Mouse (Mus musculus): Measurements from ENCODE around the gene Nap1l4.
"Not testable (repeated sequence)": the region's sequence is repeated elsewhere in the genome, so short reads cannot be mapped to it uniquely, and the experiment has no call there.

Gene Nap1l4

DNA sequence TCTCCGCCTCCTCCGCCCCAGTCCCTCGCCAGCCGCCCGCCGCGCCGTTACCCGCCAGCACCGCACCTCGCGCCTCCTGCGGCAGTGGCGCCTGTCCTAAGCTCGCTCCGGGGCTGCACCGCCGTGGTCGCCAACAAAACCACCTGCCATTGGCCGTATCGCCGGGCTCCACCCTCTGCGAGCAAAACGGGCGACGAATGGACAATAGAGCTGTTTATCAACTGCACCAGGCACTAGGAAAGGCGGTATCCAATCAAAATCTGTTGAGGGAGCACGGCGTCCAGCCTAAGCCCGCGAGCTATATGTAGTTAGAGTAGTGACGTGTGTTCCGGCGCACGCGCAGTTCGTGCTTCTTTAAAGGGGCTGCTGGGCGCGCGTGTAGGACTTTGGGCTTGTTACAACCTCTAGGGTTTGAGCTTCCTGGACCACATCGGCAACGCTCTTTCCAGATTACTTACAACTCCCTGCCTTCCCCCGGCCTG is at the start of gene Nap1l4:
Gene Nap1l4 (minus strand): TSS at position 131 of the 482 bp plus-strand sequence.
- DNase-seq (ENCODE audit: low spot score in 2 of 2): peak; percentile 98 to 100

DNA sequence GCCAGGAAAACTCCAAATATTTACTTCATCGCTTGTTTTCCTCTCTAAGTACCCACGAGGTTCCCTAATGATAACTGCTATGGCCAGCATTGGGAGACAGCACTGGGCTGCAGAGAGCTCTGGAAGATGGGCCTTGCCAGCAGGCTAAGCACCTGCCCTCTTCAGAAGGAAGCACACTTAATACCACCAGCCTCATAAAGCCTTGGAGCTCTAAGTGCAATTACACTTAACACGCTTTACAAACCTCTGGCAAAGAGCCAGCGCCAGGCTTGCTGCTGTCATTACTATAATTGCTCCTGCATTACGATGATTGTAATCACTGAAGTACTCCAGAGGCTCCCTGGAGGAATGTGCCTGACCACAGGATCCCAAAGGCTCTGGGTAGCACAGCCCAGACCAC is 46.0 kb upstream of the Nap1l4 start:
- DNase-seq (ENCODE audit: low spot score in 2 of 2): no peak

DNA sequence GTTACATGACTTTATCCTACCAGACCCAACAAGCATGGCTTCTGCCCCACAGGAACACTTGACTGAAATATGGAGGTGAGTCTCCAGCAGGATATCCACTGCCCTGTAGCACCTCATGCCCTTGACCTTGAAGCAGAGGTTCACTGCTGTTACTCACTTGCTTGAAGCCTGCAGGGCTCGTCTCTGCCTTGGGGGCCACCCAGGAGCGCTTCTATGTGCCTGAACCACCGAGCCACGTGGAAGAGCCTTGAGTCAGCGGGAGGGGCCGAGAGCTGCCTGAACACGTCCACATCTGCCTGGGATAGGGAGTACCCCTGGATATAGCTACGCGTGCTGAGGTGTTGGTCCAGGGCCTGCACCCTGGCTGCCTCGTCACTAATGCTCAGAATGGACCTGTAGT is 43.3 kb upstream of the Nap1l4 start:
- DNase-seq (ENCODE audit: low spot score in 2 of 2): no peak

DNA sequence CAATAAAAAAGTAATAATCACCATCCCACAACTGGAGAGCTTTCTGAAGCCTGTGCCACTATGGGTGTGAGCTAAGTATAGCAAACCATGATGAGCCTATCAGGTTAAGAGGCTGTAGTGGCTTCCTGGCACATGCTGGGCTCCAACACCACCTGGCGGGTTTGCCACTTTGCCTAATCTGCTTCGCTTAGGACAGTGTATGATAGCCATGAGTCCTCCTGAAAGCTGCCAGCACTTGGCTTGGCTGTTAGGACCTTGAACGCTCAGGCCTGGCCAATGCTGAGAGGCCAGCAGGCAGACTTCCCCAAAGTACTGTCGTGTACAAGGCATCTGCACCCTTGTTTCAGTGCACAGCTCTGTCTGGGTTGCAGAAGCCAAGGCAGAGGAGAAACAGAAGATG is 39.1 kb upstream of the Nap1l4 start:
- no peak for DNase-seq (ENCODE audit: low spot score in 2 of 2)

DNA sequence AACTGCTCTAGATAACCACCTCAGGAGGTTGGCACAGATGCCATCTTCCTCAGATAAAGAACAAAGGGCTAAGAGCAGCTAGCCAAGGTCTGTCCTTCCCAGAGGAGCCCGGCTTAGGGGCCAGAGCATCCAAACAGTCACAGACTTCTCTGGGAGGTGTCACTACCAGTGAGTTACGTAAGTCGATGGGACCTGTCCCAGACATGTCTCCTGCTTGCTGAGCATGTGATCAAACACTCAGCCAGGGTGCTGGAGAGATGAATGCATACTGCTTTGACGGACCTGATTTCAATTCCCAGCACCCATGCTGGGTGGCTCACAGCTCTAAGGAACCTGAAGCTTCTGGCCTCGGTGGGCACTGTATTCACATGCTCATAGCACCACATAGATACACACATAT is 38.7 kb upstream of the Nap1l4 start:
- no peak for DNase-seq (ENCODE audit: low spot score in 2 of 2)

DNA sequence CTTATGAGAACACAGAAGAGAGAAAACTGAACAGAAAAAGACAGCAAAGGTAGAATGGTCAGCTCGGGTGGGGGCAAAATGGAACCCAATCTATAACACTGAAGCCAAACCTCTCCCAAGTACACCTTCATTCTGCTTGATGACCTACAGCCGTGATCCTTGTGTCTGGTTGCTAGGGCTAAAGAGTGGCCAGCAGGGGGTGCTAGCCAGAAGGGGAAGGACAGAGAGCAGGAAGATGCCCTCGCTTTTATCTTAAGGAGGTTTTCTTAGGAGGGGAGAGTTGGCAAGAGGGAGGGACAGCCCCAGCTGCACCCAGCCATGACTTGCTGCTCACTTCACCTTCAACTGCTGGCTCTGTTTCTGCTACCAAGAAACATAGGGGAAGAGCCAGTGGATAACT is 35.0 kb upstream of the Nap1l4 start:
- peak in 1 of 2 experiments; percentile 25 for DNase-seq (ENCODE audit: low spot score in 2 of 2)

DNA sequence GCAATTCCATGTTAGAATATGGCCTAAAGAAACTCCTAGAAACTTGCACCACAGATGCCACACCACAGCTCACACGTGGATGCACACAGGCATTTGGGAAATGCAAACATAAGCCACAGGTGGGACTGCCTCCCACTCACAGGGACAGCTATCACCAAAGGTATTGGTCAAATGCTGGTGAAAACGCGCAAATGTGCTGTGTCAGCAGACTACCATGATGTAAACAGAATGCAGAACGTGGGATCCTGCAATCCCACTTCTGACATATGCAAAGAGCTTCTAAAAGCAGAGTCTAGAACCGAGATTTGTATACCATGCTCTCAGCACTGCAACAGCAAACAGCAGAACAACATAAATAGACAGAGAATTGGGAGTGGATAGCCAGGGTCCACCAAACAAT is 34.1 kb upstream of the Nap1l4 start:
- DNase-seq (ENCODE audit: low spot score in 2 of 2): no peak

DNA sequence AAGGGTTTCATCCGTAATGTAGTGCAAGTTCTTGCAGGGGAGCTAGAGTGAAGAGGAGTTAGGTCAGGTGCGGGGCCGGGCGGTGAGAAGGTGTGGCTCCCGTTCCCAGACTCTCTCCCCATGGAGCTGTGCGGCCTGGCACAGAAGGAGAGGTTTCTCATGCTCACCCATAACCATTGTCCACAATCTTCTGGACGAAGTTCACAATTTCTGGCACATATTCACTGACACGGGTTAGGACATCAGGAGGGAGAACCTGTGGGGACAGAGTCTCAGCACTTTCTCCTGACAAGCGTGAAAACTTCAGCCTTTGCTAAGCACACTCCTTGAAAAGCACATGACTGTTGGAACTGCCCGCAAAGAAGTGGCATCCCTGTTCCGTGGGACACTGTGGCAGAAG is 26.8 kb upstream of the Nap1l4 start:
- no peak for DNase-seq (ENCODE audit: low spot score in 2 of 2)

DNA sequence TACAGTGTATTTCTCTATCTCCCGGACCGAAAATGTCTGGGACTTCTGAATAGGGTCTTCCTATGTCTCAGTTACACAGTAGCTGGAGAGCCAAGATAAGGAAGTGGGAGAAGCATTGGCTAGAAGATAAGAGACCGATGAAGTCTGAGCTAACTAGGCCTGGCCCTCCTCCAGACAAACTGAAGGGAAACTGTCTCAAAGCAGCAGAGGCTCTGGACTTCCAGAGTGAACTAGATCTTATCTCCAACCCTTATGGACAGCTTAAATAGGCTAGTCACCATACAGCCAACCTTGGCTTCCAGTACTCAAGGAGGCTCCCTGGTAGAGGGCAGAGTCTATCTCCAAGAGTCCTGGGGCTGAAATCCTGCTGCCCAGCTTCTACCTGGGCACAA is 16.7 kb upstream of the Nap1l4 start:
- DNase-seq (ENCODE audit: low spot score in 2 of 2): no peak

DNA sequence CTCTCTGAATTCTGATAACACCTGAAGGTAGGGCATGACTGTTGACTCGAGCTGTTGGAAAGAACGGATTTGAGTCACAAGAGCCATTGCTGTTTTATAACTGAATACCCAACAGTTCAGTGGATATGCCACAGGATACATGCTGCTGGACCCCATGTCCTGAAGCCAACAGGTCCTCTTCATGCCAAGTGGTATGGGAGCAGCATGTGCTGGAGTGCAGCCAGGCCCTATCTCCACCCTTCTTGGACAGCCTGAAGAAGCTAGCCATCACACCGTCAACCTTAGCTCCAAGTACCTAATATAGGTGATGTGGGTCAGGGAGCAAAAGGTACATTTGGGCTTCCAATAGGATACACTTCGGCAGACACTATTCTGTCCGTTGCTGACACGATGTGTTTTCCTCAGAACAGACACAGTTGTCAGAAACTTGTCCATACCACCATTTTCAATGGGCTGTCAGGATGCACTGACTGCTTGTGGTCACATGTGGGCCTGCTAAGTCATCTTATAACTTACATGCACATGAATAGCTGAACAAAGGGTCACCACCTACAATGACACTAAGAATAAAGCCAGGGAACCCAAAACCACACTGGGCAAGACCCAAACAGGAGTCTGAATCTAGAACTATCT is 16.2 kb upstream of the Nap1l4 start:
- DNase-seq (ENCODE audit: low spot score in 2 of 2): no peak

DNA sequence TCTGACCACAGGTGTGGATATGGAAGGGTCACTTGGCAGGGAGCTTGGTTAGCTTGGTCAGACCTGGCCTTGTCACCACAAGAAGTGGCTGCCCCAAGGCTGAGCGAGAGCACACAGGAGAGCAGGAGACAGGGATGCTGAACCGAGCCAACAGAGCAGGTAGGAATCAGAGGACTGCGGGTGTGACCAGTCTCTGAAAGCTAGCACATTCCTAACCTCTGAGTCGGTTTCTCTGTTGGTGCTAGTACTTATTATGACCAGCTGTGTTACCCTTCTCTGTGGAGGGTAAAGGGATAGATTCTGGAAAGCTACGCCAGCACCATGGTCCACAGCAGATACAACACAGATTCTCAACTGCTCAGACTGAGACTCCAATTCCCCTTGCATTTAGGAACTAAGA is 14.9 kb upstream of the Nap1l4 start:
- no peak for DNase-seq (ENCODE audit: low spot score in 2 of 2)

DNA sequence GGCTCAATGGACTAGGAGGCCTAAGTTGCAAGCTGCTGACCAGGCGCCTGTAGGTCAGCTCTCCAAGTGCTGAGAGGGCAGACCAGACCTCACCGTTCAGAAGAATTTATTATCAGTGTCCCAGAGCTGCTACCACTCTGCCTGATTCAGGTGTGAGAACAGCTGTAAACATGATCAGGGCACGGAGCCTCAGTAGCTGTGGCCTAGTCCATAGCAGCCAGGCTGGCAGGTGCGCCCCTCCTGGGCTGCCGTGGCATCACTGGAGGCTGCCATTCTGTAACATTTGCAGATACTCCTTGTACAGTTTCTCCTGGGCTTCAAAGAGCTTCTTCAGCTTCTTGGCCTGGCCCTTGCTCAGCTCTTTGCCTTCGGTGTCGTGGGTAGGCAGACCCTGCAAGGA is 8.7 kb upstream of the Nap1l4 start:
- DNase-seq (ENCODE audit: low spot score in 2 of 2): no peak

DNA sequence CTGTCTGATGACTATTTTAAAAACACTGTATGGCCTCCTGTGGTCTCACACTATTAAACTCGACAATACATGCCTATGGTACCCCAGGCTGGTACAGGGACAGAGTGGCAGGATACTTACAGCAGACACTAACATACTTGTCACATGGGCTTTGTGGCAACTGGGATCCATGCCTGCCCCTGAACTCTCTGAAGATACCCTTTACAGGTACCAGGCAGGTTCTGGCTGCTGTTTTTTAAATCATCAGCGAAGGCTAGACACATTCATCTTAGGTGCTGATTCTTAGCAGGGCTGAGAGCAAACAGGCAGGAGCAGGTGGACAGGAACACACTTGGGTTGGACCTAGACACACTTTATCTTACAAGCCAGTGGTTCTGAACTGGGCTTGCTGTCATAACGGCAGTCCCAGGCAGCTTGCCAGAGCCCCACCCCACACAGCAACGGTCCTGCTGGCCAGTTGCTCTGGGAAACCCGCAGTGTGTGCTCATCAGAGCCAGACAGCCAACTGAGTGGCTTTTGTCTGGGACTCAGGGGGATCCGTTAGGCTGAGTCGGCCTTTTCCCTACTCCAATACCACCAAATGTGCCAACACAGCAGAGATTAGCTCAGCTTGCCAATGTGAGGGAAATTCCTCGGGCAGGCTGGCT is 8.2 kb upstream of the Nap1l4 start:
- DNase-seq (ENCODE audit: low spot score in 2 of 2): peak; percentile 18 to 24

DNA sequence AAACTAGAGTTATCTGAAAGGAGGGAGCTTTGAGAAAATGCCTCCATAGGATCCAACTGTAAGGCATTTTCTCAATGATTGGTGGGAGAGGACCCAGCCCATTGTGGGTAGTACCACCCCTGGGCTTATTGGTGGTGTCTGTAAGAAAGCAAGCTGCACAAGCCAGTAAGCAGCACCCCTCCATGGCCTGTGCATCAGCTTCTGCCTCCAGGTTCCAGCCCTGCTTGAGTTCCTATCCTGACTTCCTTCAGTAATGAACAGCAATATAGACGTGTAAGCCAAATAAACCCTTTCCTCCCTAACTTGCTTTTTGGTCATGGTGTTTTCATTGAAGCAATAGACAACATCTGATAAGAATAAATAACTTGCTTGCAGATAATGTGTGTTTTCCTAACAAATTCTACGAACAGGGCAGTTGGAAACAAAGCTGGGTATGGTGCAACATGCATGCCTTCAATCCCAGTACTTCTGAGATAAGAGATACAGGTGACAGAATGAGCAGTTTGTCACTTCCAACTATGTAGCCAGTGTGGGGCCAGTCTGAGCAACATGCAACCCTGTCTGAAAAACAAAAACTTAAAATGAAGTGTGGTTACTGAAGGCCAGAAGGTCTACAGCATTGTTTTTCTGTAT is 798 bp upstream of the Nap1l4 start:
- peak in 1 of 2 experiments; percentile 26 for DNase-seq (ENCODE audit: low spot score in 2 of 2)

DNA sequence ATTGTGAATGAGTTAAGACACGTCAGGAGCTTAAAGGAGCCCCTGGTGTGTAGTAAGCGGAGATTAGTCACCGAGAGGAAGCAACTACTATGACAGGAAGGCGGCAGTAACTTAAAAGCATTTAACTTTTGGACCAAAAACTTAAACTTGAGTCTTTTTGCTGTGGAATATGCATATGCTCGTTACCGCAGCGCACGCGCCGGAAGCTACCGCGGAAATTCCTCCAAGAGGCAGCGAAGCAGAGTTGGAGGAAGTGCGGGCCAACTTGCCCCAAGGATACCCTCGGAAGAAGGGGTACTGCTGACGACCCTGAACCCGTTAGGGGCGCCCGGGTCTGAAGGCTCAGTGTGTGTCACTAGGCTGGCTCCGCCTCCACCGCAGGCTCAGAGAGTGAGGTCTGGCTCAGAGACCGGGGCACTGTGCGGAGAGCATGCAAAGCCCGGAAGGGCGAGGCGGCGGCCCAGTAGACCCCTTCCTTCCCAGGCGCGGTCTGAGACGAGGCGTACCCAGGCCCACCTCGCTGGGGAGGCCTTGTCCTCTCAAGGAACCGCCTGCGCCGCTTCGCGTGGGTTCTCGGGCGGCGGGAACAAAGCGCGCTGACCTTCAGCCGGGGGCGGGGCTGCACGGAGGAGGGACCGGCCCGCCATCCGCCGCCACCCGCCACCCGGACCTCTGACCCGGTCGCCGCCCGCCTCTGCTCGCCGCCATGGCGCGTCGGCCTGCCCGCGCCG is 510 bp downstream of the Nap1l4 start:
- no peak for DNase-seq (ENCODE audit: low spot score in 2 of 2)

DNA sequence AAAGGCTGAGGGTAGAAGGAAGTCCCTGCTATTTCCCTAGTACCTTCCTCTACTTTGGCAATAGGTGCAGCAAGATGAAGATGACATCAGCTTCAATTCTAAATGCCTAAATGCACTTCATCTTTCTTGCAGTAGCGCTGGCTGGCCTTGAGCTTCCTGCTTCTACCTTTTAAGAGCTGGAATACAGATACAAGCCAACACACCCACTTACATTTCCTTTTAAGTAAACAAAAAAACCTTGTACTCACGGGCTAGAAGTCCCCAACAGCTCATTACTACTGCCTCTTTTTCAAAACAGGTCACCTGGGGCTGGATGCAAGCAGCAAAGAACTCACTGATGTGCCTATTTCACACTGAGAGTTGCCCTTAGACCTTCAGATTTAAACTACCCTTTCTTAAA is 2.4 kb downstream of the Nap1l4 start:
- DNase-seq (ENCODE audit: low spot score in 2 of 2): no peak

DNA sequence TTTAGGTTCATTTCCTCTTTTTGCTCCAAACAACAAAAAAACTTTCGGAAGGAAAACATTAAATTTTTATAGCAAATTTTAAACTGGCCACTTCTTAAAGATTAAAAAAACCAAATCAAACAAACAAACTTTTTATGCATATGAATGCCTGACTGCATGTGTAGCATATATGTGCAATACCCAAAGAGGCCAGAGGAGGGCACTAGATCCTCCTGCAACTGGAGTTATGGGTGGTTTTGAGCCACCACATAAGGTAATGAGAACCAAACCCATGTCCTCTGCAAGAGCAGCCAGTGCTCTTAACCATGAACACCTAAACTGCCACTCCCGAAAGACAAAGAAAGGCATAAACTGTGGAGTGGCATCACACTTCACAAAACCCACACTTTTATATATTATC is 4.5 kb downstream of the Nap1l4 start:
- DNase-seq (ENCODE audit: low spot score in 2 of 2): no peak

DNA sequence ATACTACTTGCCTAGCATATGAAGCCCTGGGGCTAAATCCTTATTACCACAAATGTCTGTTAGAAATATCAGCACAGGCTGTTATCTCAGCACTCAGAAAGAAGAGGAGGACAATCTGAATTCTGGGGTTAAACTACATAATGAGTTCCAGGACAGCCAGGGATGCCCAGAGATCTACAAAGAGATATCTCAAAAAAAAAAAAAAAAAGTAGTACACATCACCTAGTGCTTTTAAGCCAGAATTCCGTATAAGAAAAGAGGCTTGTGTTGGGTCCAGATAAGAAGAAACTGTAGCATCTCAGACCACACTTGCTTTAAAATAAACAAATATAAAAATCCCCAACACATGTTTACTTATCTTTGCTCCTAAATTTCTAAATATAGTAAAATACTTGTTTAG is 10.2 kb downstream of the Nap1l4 start:
- DNase-seq (ENCODE audit: low spot score in 2 of 2): no peak

DNA sequence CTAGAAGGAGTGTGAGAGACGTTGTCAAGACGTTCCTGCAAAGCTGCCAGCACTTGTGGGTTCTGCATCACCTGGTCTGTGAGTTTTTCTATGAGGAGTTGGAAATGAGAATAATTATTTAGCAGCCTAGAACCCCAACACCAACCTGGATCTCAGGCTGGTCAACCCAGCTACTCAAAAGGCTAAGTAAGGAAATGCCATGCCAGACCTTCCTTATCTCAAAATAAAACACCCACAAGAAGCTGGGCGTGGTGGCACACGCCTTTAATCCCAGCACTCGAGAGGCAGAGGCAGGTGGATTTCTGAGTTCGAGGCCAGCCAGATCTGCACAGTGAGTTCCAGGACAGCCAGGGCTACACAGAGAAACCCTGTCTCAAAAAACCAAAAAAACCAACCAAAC is 10.7 kb downstream of the Nap1l4 start:
- DNase-seq (ENCODE audit: low spot score in 2 of 2): not testable (repeated sequence)

DNA sequence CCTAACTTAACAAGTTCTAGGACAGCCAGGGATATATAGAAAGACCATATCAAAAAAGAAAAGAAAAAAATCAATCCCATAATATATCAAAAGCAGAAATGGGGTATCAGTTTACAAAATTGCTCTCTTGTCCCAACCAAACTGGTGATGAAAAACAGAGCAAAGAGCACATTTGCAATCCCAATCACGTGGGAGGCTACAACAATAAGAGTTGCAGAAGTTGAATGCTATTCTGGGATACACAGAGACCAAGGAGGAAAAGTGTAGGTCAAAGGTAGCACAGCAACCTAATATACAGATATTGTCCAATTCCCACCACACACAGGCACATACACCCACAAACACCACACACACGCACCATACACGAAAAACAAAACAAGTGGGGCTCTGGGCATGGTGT is 12.7 kb downstream of the Nap1l4 start:
- no peak for DNase-seq (ENCODE audit: low spot score in 2 of 2)

DNA sequence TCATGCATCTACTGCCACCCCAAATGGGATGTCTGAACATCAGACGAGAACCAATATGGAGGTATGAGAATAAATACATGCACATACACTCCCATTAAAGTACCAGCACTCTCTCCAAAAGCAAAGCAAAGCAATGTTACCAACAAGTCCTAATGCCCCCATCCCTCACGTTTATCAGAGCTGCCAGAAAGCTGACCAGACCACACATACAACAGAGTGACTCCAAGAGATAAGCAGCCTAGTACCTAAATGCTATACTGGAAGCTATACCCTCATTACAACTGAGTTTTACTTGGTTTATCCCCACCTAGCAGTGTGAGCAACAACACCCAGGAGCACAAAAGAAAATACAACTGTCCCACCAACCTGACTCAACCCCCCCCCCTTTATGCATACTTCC is 15.6 kb downstream of the Nap1l4 start:
- no peak for DNase-seq (ENCODE audit: low spot score in 2 of 2)

DNA sequence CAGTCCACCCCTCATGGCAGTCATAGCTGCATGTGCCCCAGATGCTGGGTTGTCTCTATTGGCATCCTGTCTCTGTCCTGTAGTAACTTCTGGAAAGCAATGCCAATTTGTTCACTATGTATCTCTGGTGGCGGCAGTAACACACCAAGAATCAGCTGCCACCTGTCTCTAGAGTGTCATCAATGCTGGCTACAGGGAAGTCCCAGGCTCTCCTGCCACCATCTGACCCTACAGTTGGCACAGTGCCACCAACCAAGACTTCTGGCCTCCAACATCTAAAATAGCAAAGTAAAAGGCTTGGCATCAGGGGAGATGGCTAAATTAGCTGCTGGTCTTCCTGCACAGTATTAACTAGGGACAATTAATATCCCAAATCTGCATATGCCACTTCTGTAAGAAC is 16.5 kb downstream of the Nap1l4 start:
- no peak for DNase-seq (ENCODE audit: low spot score in 2 of 2)

DNA sequence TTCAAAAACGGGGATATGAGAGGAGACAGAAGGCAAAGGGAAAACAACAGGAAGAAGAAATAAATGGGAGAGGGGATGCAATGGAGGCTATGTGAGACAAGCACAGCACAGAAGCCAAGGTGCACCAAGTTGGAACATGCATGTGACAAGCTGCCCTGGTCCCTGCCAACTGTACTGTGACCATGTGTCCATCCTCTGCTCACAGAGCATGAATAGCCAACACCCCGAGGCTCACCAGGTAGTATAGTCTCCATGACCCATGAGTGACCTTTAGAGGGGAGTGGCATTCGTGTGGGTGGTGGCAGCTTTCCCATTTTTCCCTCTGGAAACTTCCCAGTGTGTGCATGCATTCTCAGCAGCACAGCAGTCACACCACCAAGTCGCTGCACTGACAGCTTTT is 29.6 kb downstream of the Nap1l4 start:
- DNase-seq (ENCODE audit: low spot score in 2 of 2): no peak

Data from frontal cortex, postnatal 10 days (tissue).